Mouse (Mus musculus) monocyte, adult 59 days (primary cell): ENCODE results near the gene Cdh1. TPM values are rescaled to one million over a fixed set of nuclear protein-coding genes. Genes with fewer than 3 reads are reported as not detected.

ENCODE experiments used
- total RNA-seq, 2 experiments: library from RNA; stranded (reverse); gene quantifications; one replicate each; pipeline ENCODE4 v1.2.4; 2023

Cdh1 gene
- total RNA-seq = 1 to 10 TPM; 1.1 to 1.2 TPM

GRCm38 (mm10) chr8:106603131-106603819 is at the start of gene Cdh1:
TSS of gene Cdh1 (plus strand) at chr8:106603351.

GRCm38 (mm10) chr8:106573168-106573567 is 30.0 kb upstream of the Cdh1 start, which contains the start of gene Gm10073:
TSS of gene Gm10073 (minus strand) at chr8:106573461.

GRCm38 (mm10) chr8:106682971-106683668 is 80.0 kb downstream of the Cdh1 start, which contains the start of gene Tango6:
TSS of gene Tango6 (plus strand) at chr8:106683068.

Other genes with a start within 250 kb of the Cdh1 start
- 10 to 100 TPM; 16.0 to 18.6 TPM for gene Zfp90, start 188.0 kb upstream of the Cdh1 start, total RNA-seq
- gene 6030452D12Rik, start 102.8 kb upstream of the Cdh1 start, total RNA-seq = not detected
- not detected for gene Cdh3, start 92.5 kb upstream of the Cdh1 start, total RNA-seq
- 100 to 1,000 TPM; 109 to 173 TPM for gene Gm10073, start 29.9 kb upstream of the Cdh1 start, total RNA-seq
- gene Tango6, start 79.7 kb downstream of the Cdh1 start, total RNA-seq = 1 to 10 TPM; 9.3 to 9.4 TPM